Mouse (Mus musculus) forebrain, embryonic 10.5 days (tissue): ENCODE data around the gene Ckap2l. TPM values are rescaled to one million over a fixed set of nuclear protein-coding genes. Genes with fewer than 3 reads are reported as not detected.

Experiments
- DNase-seq: peaks from one replicate; pipeline ENCODE4 v3.0.0-alpha.2; 2017; ENCODE audit warnings: low spot score; ENCODE audit errors: extremely low spot score
- H3K27ac ChIP-seq: fragments of 300-500 bp; sonication (generic); 2 replicates; pipeline ENCODE4 v1.5.1; 2016; ENCODE audit warnings: mild to moderate bottlenecking
- H3K27me3 ChIP-seq: fragments of 300-500 bp; sonication (generic); 2 replicates; pipeline ENCODE4 v1.6.1; 2016; ENCODE audit warnings: mild to moderate bottlenecking; ENCODE audit not compliant: poor library complexity, severe bottlenecking
- H3K36me3 ChIP-seq: fragments of 300-500 bp; sonication (generic); replicated peaks from 2 replicates; pipeline ENCODE4 v1.6.1; 2016; ENCODE audit warnings: mild to moderate bottlenecking, moderate library complexity
- H3K4me1 ChIP-seq: fragments of 300-500 bp; sonication (generic); 2 replicates; pipeline ENCODE4 v1.6.1; 2016
- H3K4me3 ChIP-seq: fragments of 300-500 bp; sonication (generic); 2 replicates; pipeline ENCODE4 v1.5.1; 2016; ENCODE audit warnings: mild to moderate bottlenecking, moderate library complexity
- H3K9me3 ChIP-seq: fragments of 300-500 bp; sonication (generic); 2 replicates; pipeline ENCODE4 v1.6.1; 2016; ENCODE audit warnings: mild to moderate bottlenecking, moderate library complexity
- WGBS: fragments of 180-500 bp; shearing (Covaris S2); methylation state at CpG from one replicate; pipeline ENCODE4 v1.1.7; 2016; 5-methylcytosine and 5-hydroxymethylcytosine counted together
- polyA plus RNA-seq: library from polyadenylated mRNA; unstranded; fragments of >200 nt; fragmentation: Nextera tagmentation; extraction: Ambion mirVana; gene quantifications from 2 replicates; pipeline ENCODE4 v1.2.1, GENCODE M21; 2016

Ckap2l gene
- polyA plus RNA-seq, 1 experiment from 2014 or later = 65.8 TPM

GRCm38 (mm10) chr2:129258475-129259211 lies 38.4 kb downstream of the Ckap2l start:
- H3K9me3 ChIP-seq = no peaks in the 10 kb centered on the region
- H3K4me1 ChIP-seq = 0 out of 2 replicates have a peak, but pooled peaks cover 4% of the 10 kb centered on the region
- peak; percentile 59 for DNase-seq
- H3K36me3 ChIP-seq = no peaks in the 10 kb centered on the region
- H3K27ac ChIP-seq = peak overlapping the region; percentile 54
- no peak overlapping the region for H3K4me3 ChIP-seq
- 40% methylated on average over 7 of the region's 7 CpGs for WGBS
- H3K27me3 ChIP-seq = no peaks in the 10 kb centered on the region

GRCm38 (mm10) chr2:129258056-129258455 lies 39.0 kb downstream of the Ckap2l start:
- H3K27ac ChIP-seq = peak overlapping the region; percentile 54
- H3K27me3 ChIP-seq = no peaks in the 10 kb centered on the region
- no peak overlapping the region for H3K4me3 ChIP-seq
- DNase-seq = no peak
- H3K36me3 ChIP-seq = no peaks in the 10 kb centered on the region
- 93% methylated on average over 3 of the region's 3 CpGs for WGBS
- H3K4me1 ChIP-seq = 0 out of 2 replicates have a peak, but pooled peaks cover 6% of the 10 kb centered on the region
- no peaks in the 10 kb centered on the region for H3K9me3 ChIP-seq

GRCm38 (mm10) chr2:129256006-129256405 lies 41.0 kb downstream of the Ckap2l start:
- H3K27ac ChIP-seq = no peak overlapping the region
- no peaks in the 10 kb centered on the region for H3K9me3 ChIP-seq
- no peak for DNase-seq
- no peaks in the 10 kb centered on the region for H3K36me3 ChIP-seq
- no peaks in the 10 kb centered on the region for H3K27me3 ChIP-seq
- WGBS = 64% methylated on average over 4 of the region's 4 CpGs
- 0 out of 2 replicates have a peak, but pooled peaks cover 6% of the 10 kb centered on the region for H3K4me1 ChIP-seq
- no peak overlapping the region for H3K4me3 ChIP-seq

GRCm38 (mm10) chr2:129254076-129254475 lies 42.9 kb downstream of the Ckap2l start:
- Histone ChIP-seq H3K27me3 (no peaks in the 10 kb centered on the region), H3K36me3 (no peaks in the 10 kb centered on the region), H3K9me3 (no peaks in the 10 kb centered on the region), H3K4me3 (no peak overlapping the region), H3K27ac (no peak overlapping the region), H3K4me1 (0 out of 2 replicates have a peak, but pooled peaks cover 6% of the 10 kb centered on the region)
- DNase-seq = no peak
- 92% methylated on average over 2 of the region's 2 CpGs for WGBS

- DNase-seq = no peak
- Histone ChIP-seq H3K27ac (no peak overlapping the region), H3K4me3 (no peak overlapping the region), H3K4me1 (0 out of 2 replicates have a peak, but pooled peaks cover 6% of the 10 kb centered on the region), H3K9me3 (no peaks in the 10 kb centered on the region), H3K36me3 (no peaks in the 10 kb centered on the region), H3K27me3 (no peaks in the 10 kb centered on the region)
- WGBS = 72% methylated on average over 2 of the region's 2 CpGs
These were observed 43.4 kb downstream of the Ckap2l start for GRCm38 (mm10) chr2:129253631-129253970.

- DNase-seq = no peak
- WGBS = 89% methylated on average over 19 of the region's 19 CpGs
- Histone ChIP-seq H3K4me3 (no peak overlapping the region), H3K9me3 (no peaks in the 10 kb centered on the region), H3K36me3 (no peaks in the 10 kb centered on the region), H3K27ac (no peak overlapping the region), H3K4me1 (0 out of 2 replicates have a peak, but pooled peaks cover 2% of the 10 kb centered on the region), H3K27me3 (no peaks in the 10 kb centered on the region)
These were observed 44.0 kb downstream of the Ckap2l start for GRCm38 (mm10) chr2:129252836-129253630.

GRCm38 (mm10) chr2:129249321-129249720 lies 47.7 kb downstream of the Ckap2l start:
- WGBS = 64% methylated on average over 1 of the region's 1 CpGs
- DNase-seq = no peak
- Histone ChIP-seq H3K4me1 (peaks cover 5% of the 10 kb centered on the region; the same call in 1 of the 2 replicates), H3K4me3 (no peak overlapping the region), H3K9me3 (no peaks in the 10 kb centered on the region), H3K36me3 (no peaks in the 10 kb centered on the region), H3K27ac (no peak overlapping the region), H3K27me3 (no peaks in the 10 kb centered on the region)

GRCm38 (mm10) chr2:129247707-129248121 lies 49.3 kb downstream of the Ckap2l start:
- peaks cover 7% of the 10 kb centered on the region for H3K4me1 ChIP-seq
- DNase-seq = no peak
- no peak overlapping the region for H3K27ac ChIP-seq
- 90% methylated on average over 7 of the region's 7 CpGs for whole genome bisulfite sequencing
- no peaks in the 10 kb centered on the region for H3K36me3 ChIP-seq
- H3K27me3 ChIP-seq = no peaks in the 10 kb centered on the region
- H3K9me3 ChIP-seq = no peaks in the 10 kb centered on the region
- no peak overlapping the region for H3K4me3 ChIP-seq

- Histone ChIP-seq H3K9me3 (no peaks in the 10 kb centered on the region), H3K4me1 (peaks cover 12% of the 10 kb centered on the region), H3K4me3 (no peak overlapping the region), H3K27me3 (no peaks in the 10 kb centered on the region), H3K27ac (no peak overlapping the region), H3K36me3 (no peaks in the 10 kb centered on the region)
- DNase-seq = no peak
- whole genome bisulfite sequencing = 94% methylated on average over 12 of the region's 12 CpGs
These were observed 50.1 kb downstream of the Ckap2l start for GRCm38 (mm10) chr2:129246924-129247323.

GRCm38 (mm10) chr2:129246436-129246835 lies 50.6 kb downstream of the Ckap2l start:
- Histone ChIP-seq H3K4me3 (no peak overlapping the region), H3K27me3 (no peaks in the 10 kb centered on the region), H3K9me3 (no peaks in the 10 kb centered on the region), H3K27ac (no peak overlapping the region), H3K36me3 (no peaks in the 10 kb centered on the region), H3K4me1 (peaks cover 16% of the 10 kb centered on the region)
- no peak for DNase-seq
- WGBS = 85% methylated on average over 7 of the region's 7 CpGs

- no peak for DNase-seq
- Histone ChIP-seq H3K27me3 (no peaks in the 10 kb centered on the region), H3K4me3 (no peak overlapping the region), H3K4me1 (peaks cover 24% of the 10 kb centered on the region), H3K36me3 (no peaks in the 10 kb centered on the region), H3K27ac (no peak overlapping the region), H3K9me3 (no peaks in the 10 kb centered on the region)
- WGBS = 66% methylated on average over 5 of the region's 5 CpGs
These were observed 51.4 kb downstream of the Ckap2l start for GRCm38 (mm10) chr2:129245618-129246017.

- no peak for DNase-seq
- 88% methylated on average over 20 of the region's 20 CpGs for WGBS
These were observed 52.4 kb downstream of the Ckap2l start for GRCm38 (mm10) chr2:129244446-129245120.

More at GRCm38 (mm10) chr2:129244446-129245120, 52.4 kb downstream of the Ckap2l start:
- Histone ChIP-seq H3K36me3 (no peaks in the 10 kb centered on the region), H3K9me3 (no peaks in the 10 kb centered on the region), H3K4me1 (peaks cover 24% of the 10 kb centered on the region), H3K27me3 (no peaks in the 10 kb centered on the region), H3K27ac (no peak overlapping the region), H3K4me3 (no peak overlapping the region)
